Mouse (Mus musculus): ENCODE measurements at regions not wholly inside any gene's neighbourhood (a gene's known extent, or its start where the extent isn't known, plus 50 kb on each side); places are given as distances from the start of the nearest gene placed in this dataset.

DNA sequence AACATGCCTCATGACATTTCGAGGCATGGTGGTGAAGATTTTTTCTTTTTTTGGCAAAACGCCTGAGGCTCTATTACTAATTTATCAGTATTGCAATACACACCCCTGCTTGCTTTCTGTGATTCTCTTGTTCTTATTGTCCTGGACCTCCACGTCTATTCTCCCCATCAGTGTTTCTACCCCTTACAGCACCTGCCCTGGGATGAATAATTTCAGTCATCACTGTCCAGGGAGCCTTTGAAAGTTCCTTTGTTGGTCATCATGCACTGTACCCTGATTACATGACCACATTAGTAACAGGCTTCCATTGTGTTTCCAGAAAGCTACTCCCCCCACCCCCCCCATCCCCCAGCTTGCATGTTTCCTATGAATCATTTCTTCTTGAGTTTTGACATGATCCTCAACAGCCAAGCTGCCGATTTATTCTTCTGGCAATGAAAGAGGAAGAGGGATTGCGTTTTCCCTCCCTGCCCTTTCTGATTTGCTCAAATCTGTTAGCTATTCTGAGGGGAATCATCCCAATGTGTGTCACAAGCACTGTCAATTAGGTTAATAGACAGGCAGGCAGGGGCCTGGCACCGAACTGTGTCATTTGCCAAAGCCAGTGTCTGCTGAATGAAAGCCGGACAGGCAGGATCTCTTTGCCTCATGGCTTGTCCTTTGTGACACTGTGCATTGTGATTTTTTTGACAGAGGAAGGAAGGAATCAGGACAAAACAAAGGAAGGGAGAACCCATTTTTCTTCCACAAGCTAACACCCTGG is 493.4 kb upstream of the Nr5a2 start:
- Histone ChIP-seq H3K4me3 (ENCODE audit: low read depth, low read length) (no peak overlapping the region), H3K36me3 (ENCODE audit: control insufficient read depth, insufficient read depth, low read length) (no peaks in the 10 kb centered on the region), H3K27me3 (ENCODE audit: control insufficient read depth, insufficient read depth, low read length) (no peaks in the 10 kb centered on the region), H3K9me3 (ENCODE audit: control insufficient read depth, low read length) (no peaks in the 10 kb centered on the region), H3K4me2 (replicated peaks; ENCODE audit: low read depth, low read length) (no peak overlapping the region), H3K9ac (ENCODE audit: low read depth, low read length) (no peak overlapping the region), H3K27ac (ENCODE audit: low read depth, low read length) (peak overlapping the region; percentile 62), H3K4me1 (replicated peaks; ENCODE audit: control insufficient read depth, insufficient read depth, low read length) (no peaks in the 10 kb centered on the region; the same call in 1 of the 2 replicates)
- WGBS = 40% methylated on average over 7 of the region's 7 CpGs
- DNase-seq (ENCODE audit: low spot score) (peak; percentile 47), ATAC-seq (ENCODE audit: low FRiP score) (peak; percentile 90)

DNA sequence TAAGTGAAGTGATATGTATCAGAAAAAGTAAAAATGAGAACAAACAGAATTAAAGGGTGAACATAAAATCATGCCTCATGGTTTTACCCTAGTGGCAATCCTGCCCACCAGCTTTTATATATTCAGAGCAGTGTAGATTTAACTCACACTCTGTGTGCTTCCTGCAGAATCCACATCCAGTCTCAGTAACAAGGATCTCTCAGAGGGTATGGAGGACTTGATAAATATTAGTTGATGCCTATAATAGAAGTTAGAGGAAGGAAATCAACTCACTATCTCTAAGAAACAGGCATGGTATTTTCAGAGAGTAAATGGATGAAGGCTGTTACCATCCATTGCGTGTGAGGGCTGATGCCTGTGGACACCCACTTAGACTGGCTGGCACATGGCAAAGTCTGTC is 492.5 kb upstream of the Nr5a2 start:
- no peaks in the 10 kb centered on the region for H3K9me3 ChIP-seq (ENCODE audit: control insufficient read depth, low read length)
- WGBS = 79% methylated on average over 1 of the region's 1 CpGs
- H3K4me2 ChIP-seq (replicated peaks; ENCODE audit: low read depth, low read length) = no peak overlapping the region
- no peak overlapping the region for H3K9ac ChIP-seq (ENCODE audit: low read depth, low read length)
- H3K27me3 ChIP-seq (ENCODE audit: control insufficient read depth, insufficient read depth, low read length) = no peaks in the 10 kb centered on the region
- no peak overlapping the region for H3K4me3 ChIP-seq (ENCODE audit: low read depth, low read length)
- DNase-seq (ENCODE audit: low spot score) = no peak
- no peak overlapping the region for H3K27ac ChIP-seq (ENCODE audit: low read depth, low read length)
- no peaks in the 10 kb centered on the region for H3K36me3 ChIP-seq (ENCODE audit: control insufficient read depth, insufficient read depth, low read length)
- ATAC-seq (ENCODE audit: low FRiP score) = peak; percentile 17; the same call in 1 of the 2 replicates
- H3K4me1 ChIP-seq (replicated peaks; ENCODE audit: control insufficient read depth, insufficient read depth, low read length) = no peaks in the 10 kb centered on the region; the same call in 1 of the 2 replicates

DNA sequence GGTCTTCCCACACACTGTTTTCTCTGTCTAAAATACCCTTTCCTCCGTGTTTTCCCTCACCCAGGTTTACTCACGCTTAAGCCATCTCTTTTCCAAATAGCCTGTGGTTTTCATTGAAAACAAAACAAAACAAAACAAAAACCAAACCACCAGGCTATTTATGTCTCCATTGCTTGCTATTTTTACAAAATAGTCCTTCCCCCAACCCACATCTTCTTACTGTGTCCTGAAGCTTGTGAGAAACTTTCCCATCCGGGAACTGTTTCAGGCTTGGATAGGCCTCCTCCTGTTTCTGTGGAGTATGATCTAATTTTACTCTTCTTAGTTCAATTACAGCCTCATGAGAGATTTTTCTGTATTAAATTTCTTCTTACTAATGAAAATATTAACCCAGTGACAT is 486.2 kb upstream of the Nr5a2 start:
- Histone ChIP-seq H3K4me1 (replicated peaks; ENCODE audit: control insufficient read depth, insufficient read depth, low read length) (no peaks in the 10 kb centered on the region), H3K27me3 (ENCODE audit: control insufficient read depth, insufficient read depth, low read length) (no peaks in the 10 kb centered on the region), H3K4me2 (replicated peaks; ENCODE audit: low read depth, low read length) (no peak overlapping the region), H3K36me3 (ENCODE audit: control insufficient read depth, insufficient read depth, low read length) (no peaks in the 10 kb centered on the region), H3K4me3 (ENCODE audit: low read depth, low read length) (no peak overlapping the region), H3K9ac (ENCODE audit: low read depth, low read length) (no peak overlapping the region), H3K27ac (ENCODE audit: low read depth, low read length) (no peak overlapping the region), H3K9me3 (ENCODE audit: control insufficient read depth, low read length) (no peaks in the 10 kb centered on the region)
- ATAC-seq (ENCODE audit: low FRiP score) = no peak
- WGBS = 39% methylated on average over 3 of the region's 3 CpGs
- DNase-seq (ENCODE audit: low spot score) = no peak

DNA sequence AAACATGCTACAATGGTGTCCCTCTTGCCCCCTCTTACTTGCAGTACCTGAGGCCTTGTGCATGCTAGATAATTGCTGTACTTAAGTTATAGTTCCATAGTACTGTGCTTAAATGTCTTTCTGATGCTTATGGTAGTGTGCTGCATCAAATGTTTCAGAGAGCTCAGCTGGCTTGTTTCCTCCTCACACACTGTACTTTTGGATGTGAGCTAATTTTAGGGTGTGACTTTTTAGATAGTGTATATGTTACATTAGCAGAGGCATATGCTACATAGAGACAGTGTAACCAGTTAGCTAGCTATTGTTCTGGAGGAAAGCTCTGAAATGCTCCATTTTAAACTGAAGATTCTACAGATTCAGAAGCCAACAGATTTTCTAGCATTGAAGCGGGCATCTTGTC is 467.9 kb upstream of the Nr5a2 start:
- H3K4me1 ChIP-seq (replicated peaks; ENCODE audit: control insufficient read depth, insufficient read depth, low read length) = no peaks in the 10 kb centered on the region
- H3K36me3 ChIP-seq (ENCODE audit: control insufficient read depth, insufficient read depth, low read length) = no peaks in the 10 kb centered on the region
- H3K9me3 ChIP-seq (ENCODE audit: control insufficient read depth, low read length) = no peaks in the 10 kb centered on the region
- no peak overlapping the region for H3K27ac ChIP-seq (ENCODE audit: low read depth, low read length)
- 97% methylated on average over 1 of the region's 1 CpGs for WGBS
- no peak overlapping the region for H3K9ac ChIP-seq (ENCODE audit: low read depth, low read length)
- no peak for ATAC-seq (ENCODE audit: low FRiP score)
- no peaks in the 10 kb centered on the region for H3K27me3 ChIP-seq (ENCODE audit: control insufficient read depth, insufficient read depth, low read length)
- no peak for DNase-seq (ENCODE audit: low spot score)
- H3K4me2 ChIP-seq (replicated peaks; ENCODE audit: low read depth, low read length) = no peak overlapping the region
- no peak overlapping the region for H3K4me3 ChIP-seq (ENCODE audit: low read depth, low read length)

DNA sequence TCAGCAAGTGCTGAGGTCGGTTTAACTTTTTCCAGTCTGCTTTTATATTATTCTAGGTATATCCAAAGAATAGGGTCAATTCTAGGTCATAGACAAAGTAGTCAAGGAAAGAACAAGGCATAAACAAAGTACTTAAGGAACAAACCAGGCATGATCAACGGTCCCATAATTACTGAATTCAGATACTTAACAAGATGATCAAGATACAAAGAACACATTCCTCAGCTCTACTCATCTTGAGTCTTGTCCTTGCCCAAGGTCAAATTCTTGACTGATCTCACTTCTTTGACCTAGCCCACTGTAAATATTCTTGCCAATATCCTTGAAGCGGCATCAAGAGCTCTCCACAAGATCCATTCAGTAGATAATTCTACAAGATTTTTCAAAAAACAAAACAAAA is 458.1 kb upstream of the Nr5a2 start:
- H3K4me3 ChIP-seq (ENCODE audit: low read depth, low read length) = no peak overlapping the region
- WGBS = 90% methylated on average over 3 of the region's 3 CpGs
- H3K4me2 ChIP-seq (replicated peaks; ENCODE audit: low read depth, low read length) = no peak overlapping the region
- H3K27me3 ChIP-seq (ENCODE audit: control insufficient read depth, insufficient read depth, low read length) = no peaks in the 10 kb centered on the region
- no peak overlapping the region for H3K27ac ChIP-seq (ENCODE audit: low read depth, low read length)
- H3K4me1 ChIP-seq (replicated peaks; ENCODE audit: control insufficient read depth, insufficient read depth, low read length) = no peaks in the 10 kb centered on the region
- ATAC-seq (ENCODE audit: low FRiP score) = no peak
- H3K9ac ChIP-seq (ENCODE audit: low read depth, low read length) = no peak overlapping the region
- no peaks in the 10 kb centered on the region for H3K36me3 ChIP-seq (ENCODE audit: control insufficient read depth, insufficient read depth, low read length)
- DNase-seq (ENCODE audit: low spot score) = no peak
- H3K9me3 ChIP-seq (ENCODE audit: control insufficient read depth, low read length) = no peaks in the 10 kb centered on the region

DNA sequence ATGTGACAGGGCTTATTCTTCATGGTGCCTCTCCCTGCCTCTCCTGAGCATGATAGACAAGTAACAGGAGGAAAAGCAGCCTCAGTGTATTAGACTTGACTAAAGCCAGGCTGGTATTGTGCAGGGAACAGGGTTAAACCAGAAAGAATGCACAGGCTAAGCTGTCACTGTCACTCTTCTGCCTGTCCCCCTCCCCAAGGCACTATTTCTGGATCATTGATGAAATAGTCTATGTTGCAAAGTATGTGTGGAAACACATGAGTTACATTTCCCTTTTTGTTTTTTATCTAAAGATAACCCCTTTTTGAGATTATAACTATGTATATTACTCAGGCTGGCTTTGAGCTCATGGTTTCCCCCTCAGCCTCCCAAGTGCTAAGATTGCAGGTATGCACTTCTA is 436.5 kb upstream of the Nr5a2 start:
- Histone ChIP-seq H3K27me3 (ENCODE audit: control insufficient read depth, insufficient read depth, low read length) (no peaks in the 10 kb centered on the region), H3K4me1 (replicated peaks; ENCODE audit: control insufficient read depth, insufficient read depth, low read length) (no peaks in the 10 kb centered on the region), H3K27ac (ENCODE audit: low read depth, low read length) (no peak overlapping the region), H3K36me3 (ENCODE audit: control insufficient read depth, insufficient read depth, low read length) (no peaks in the 10 kb centered on the region), H3K9ac (ENCODE audit: low read depth, low read length) (no peak overlapping the region), H3K4me3 (ENCODE audit: low read depth, low read length) (no peak overlapping the region), H3K4me2 (replicated peaks; ENCODE audit: low read depth, low read length) (no peak overlapping the region), H3K9me3 (ENCODE audit: control insufficient read depth, low read length) (no peaks in the 10 kb centered on the region)
- ATAC-seq (ENCODE audit: low FRiP score) = no peak
- no peak for DNase-seq (ENCODE audit: low spot score)

DNA sequence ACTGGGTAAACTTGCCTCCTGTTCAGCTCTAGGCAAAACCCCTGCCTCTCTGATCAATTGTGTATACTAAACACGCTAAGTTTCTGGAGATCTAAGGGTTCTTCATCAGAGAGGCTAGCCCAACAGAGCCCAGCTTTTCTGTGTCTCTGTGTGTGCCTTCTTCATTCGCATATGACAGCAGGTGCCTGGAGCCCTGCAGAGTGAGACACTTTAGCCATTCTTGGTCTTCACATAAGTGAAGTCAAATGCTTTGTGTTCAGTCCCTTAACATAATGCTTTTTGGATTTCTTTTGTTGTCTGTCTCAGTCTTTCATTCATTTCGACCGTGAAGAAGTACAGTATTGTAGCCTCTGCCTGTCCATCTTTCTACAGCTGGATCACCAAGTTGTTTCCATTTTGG is 427.3 kb upstream of the Nr5a2 start:
- Histone ChIP-seq H3K9me3 (ENCODE audit: control insufficient read depth, low read length) (no peaks in the 10 kb centered on the region), H3K4me1 (replicated peaks; ENCODE audit: control insufficient read depth, insufficient read depth, low read length) (no peaks in the 10 kb centered on the region), H3K27ac (ENCODE audit: low read depth, low read length) (no peak overlapping the region), H3K4me2 (replicated peaks; ENCODE audit: low read depth, low read length) (no peak overlapping the region), H3K4me3 (ENCODE audit: low read depth, low read length) (no peak overlapping the region), H3K36me3 (ENCODE audit: control insufficient read depth, insufficient read depth, low read length) (no peaks in the 10 kb centered on the region), H3K9ac (ENCODE audit: low read depth, low read length) (no peak overlapping the region), H3K27me3 (ENCODE audit: control insufficient read depth, insufficient read depth, low read length) (no peaks in the 10 kb centered on the region)
- no peak for DNase-seq (ENCODE audit: low spot score)
- no peak for ATAC-seq (ENCODE audit: low FRiP score)
- 41% methylated on average over 4 of the region's 4 CpGs for WGBS

DNA sequence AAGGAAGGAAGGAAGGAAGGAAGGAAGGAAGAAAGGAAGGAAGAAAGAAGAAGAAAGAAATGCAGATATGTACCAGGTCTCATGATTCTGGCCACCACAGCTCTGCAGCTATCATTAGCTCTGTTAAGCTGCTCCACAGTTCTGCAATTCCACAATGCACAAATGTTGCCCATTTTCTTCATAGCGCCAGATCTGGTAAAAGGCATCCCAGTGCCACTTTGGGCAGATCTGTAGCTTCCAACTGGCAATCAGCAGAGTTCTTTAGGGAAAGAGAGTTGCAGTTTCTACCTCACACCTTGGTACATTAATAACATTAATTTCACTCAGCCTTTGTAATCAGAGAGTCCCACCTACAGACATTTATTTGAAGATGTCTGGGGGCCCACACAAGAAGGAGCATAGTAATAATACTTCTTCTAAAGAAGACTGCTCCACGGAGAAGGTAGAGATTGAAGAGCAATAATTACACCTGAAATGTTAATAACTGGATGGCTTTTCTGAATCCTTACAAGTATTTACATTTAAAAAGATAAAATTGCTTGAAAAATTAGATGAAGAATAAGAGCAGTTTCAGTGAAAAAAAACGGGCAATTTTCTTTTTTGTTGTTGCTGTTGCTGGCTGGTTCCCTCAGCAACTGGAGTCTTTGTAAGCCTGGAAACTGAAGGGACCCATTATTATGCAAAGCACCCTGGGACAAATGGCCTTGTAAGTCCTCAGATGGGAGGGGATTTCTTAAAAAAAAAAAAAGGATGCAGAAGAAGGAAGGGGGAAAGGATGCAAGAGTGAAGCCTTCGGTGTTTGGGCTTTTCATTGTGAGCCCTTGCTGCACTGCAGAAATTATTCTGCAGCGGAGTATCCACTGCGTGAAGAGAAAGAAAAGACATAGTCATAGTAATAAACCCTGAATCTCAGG is 418.1 kb upstream of the Nr5a2 start:
- H3K4me2 ChIP-seq (replicated peaks; ENCODE audit: low read depth, low read length) = no peak overlapping the region
- peak; percentile 67 for DNase-seq (ENCODE audit: low spot score)
- H3K27ac ChIP-seq (ENCODE audit: low read depth, low read length) = peak overlapping the region; percentile 48; the same call in 1 of the 2 replicates
- no peaks in the 10 kb centered on the region for H3K36me3 ChIP-seq (ENCODE audit: control insufficient read depth, insufficient read depth, low read length)
- H3K4me1 ChIP-seq (replicated peaks; ENCODE audit: control insufficient read depth, insufficient read depth, low read length) = no peaks in the 10 kb centered on the region
- H3K9me3 ChIP-seq (ENCODE audit: control insufficient read depth, low read length) = no peaks in the 10 kb centered on the region
- no peaks in the 10 kb centered on the region for H3K27me3 ChIP-seq (ENCODE audit: control insufficient read depth, insufficient read depth, low read length)
- H3K9ac ChIP-seq (ENCODE audit: low read depth, low read length) = no peak overlapping the region
- no peak overlapping the region for H3K4me3 ChIP-seq (ENCODE audit: low read depth, low read length)
- WGBS = 14% methylated on average over 6 of the region's 6 CpGs
- peak; percentile 69 for ATAC-seq (ENCODE audit: low FRiP score)

Measured in hindbrain, embryonic 11.5 days (tissue).